17 mouse cellular contexts compared by ENCODE assay signal in genomic region chr7:90355454-90355853, GRCm38 (mm10). TPM values are rescaled to one million over a fixed set of nuclear protein-coding genes. Genes with fewer than 3 reads are reported as not detected.
DNase-seq lines count a peak whose midpoint lies in the region; ATAC-seq and TF ChIP-seq lines count a peak whose summit lies in the region.
"Had no signal": no experiment of that assay in that cellular context is flagged by ENCODE, and none has a peak within 500 bp of the region (broad histone marks: within the 10 kb centered on the region; RNA-seq: fewer than 3 reads in every experiment).

No protein-coding gene starts in this region.

- no peak overlapping the region for H3K9ac ChIP-seq in intestine, embryonic 15.5 days
- H3K9ac ChIP-seq: forebrain, embryonic 12.5 days; heart, embryonic 15.5 days; kidney, embryonic 15.5 days; limb, embryonic 13.5 days; liver, embryonic 15.5 days; midbrain, embryonic 15.5 days had no signal

- ATAC-seq in intestine, embryonic 15.5 days = no peak
- ATAC-seq: lung, postnatal 0 days; midbrain, embryonic 15.5 days had no signal

- no peak for TF ChIP-seq CTCF in embryonic fibroblast, embryonic 13.5 days (IDR thresholded peaks at IDR 0.05; ENCODE audit: borderline replicate concordance, insufficient read depth, low read length)

- no peak overlapping the region for H3K4me3 ChIP-seq in embryonic fibroblast, embryonic 13.5 days (ENCODE audit: insufficient read depth, low read length)
- no peak overlapping the region for H3K4me3 ChIP-seq in intestine, embryonic 15.5 days (replicated peaks)
- H3K4me3 ChIP-seq: forebrain, embryonic 12.5 days; heart, embryonic 15.5 days; hindbrain, embryonic 10.5 days; kidney, embryonic 15.5 days; limb, embryonic 13.5 days; liver, embryonic 15.5 days; midbrain, embryonic 15.5 days had no signal

- 86% methylated on average over 3 of the region's 3 CpGs for WGBS in intestine, embryonic 15.5 days

- H3K36me3 ChIP-seq in intestine, embryonic 15.5 days = no peaks in the 10 kb centered on the region
- H3K36me3 ChIP-seq: forebrain, embryonic 12.5 days; heart, embryonic 15.5 days; hindbrain, embryonic 10.5 days; kidney, embryonic 15.5 days; limb, embryonic 13.5 days; liver, embryonic 15.5 days; midbrain, embryonic 15.5 days had no signal

- intact Hi-C loops in left cerebral cortex, postnatal 10 days (cut with DNase I) = no loop called here

- peak overlapping the region; percentile 61 for H3K27ac ChIP-seq in embryonic fibroblast, embryonic 13.5 days (ENCODE audit: insufficient read depth, low read length)
- H3K27ac ChIP-seq in intestine, embryonic 15.5 days = no peak overlapping the region
- H3K27ac ChIP-seq: forebrain, embryonic 12.5 days; hindbrain, embryonic 10.5 days; kidney, embryonic 15.5 days; limb, embryonic 13.5 days; liver, embryonic 15.5 days; midbrain, embryonic 15.5 days had no signal

- H3K4me2 ChIP-seq in intestine, embryonic 15.5 days (replicated peaks) = no peak overlapping the region
- H3K4me2 ChIP-seq: forebrain, embryonic 12.5 days; heart, embryonic 15.5 days; kidney, embryonic 15.5 days; limb, embryonic 13.5 days; liver, embryonic 15.5 days; midbrain, embryonic 15.5 days had no signal

- no peaks in the 10 kb centered on the region for H3K9me3 ChIP-seq in intestine, embryonic 15.5 days
- H3K9me3 ChIP-seq: forebrain, embryonic 12.5 days; heart, embryonic 15.5 days; hindbrain, embryonic 10.5 days; kidney, embryonic 15.5 days; limb, embryonic 13.5 days; liver, embryonic 15.5 days; midbrain, embryonic 15.5 days had no signal

- H3K4me1 ChIP-seq in embryonic fibroblast, embryonic 13.5 days (ENCODE audit: control insufficient read depth, insufficient read depth, low read length) = peaks cover 16% of the 10 kb centered on the region
- no peaks in the 10 kb centered on the region for H3K4me1 ChIP-seq in intestine, embryonic 15.5 days (replicated peaks)
- H3K4me1 ChIP-seq: forebrain, embryonic 12.5 days; hindbrain, embryonic 10.5 days; liver, embryonic 15.5 days; midbrain, embryonic 15.5 days had no signal

- no peak for TF ChIP-seq POLR2A in embryonic fibroblast, embryonic 13.5 days (IDR thresholded peaks at IDR 0.05; ENCODE audit: low read depth, low read length)

- DNase-seq in 3134 (ENCODE audit: extremely low read depth, insufficient read length, low spot score) (peak; percentile 30), 416B (ENCODE audit: low read depth) (peak; percentile 82)
- DNase-seq in T-cell, adult 2 months (ENCODE audit: low spot score) = peak; percentile 71
- DNase-seq in spleen, adult 18-20 months = no peak
- no peak for DNase-seq in left cerebral cortex, postnatal 10 days (ENCODE audit: extremely low spot score in 1 of 2, low spot score in 2 of 2)
- DNase-seq: cerebellum, postnatal 25 days; thymus, postnatal 14 days had no signal

- no peaks in the 10 kb centered on the region for H3K27me3 ChIP-seq in intestine, embryonic 15.5 days (replicated peaks)
- H3K27me3 ChIP-seq: forebrain, embryonic 12.5 days; heart, embryonic 15.5 days; kidney, embryonic 15.5 days; liver, embryonic 15.5 days; midbrain, embryonic 15.5 days had no signal

RNA-seq across cellular contexts. Expression of gene Sytl2, which starts 53.4 kb away (rescaled TPM):
- polyA plus RNA-seq in embryonic fibroblast, embryonic 13.5 days (2011; ENCODE audit: insufficient read length, low read depth, missing spikeins) = 31.1 and 41.3 TPM in 2 replicates
- polyA plus RNA-seq in intestine, embryonic 15.5 days (2015; fragmentation: Nextera tagmentation; extraction: Ambion mirVana) = 9.4 and 9.9 TPM in 2 replicates
- total RNA-seq in left cerebral cortex, postnatal 10 days (2021) = 10 to 100 TPM; 59.4 to 61.8 TPM

Comparison
In these comparisons a context has a peak if more than half of its experiments do, and no peak if none do; other contexts are left out.
1. DNase-seq: peak in 3134 (single experiment), 416B (single experiment) and T-cell, adult 2 months (single experiment); none in spleen, adult 18-20 months (0 of 2) and left cerebral cortex, postnatal 10 days (0 of 2).